ENCODE assay signal across 8 mouse cellular contexts in the genomic region with DNA sequence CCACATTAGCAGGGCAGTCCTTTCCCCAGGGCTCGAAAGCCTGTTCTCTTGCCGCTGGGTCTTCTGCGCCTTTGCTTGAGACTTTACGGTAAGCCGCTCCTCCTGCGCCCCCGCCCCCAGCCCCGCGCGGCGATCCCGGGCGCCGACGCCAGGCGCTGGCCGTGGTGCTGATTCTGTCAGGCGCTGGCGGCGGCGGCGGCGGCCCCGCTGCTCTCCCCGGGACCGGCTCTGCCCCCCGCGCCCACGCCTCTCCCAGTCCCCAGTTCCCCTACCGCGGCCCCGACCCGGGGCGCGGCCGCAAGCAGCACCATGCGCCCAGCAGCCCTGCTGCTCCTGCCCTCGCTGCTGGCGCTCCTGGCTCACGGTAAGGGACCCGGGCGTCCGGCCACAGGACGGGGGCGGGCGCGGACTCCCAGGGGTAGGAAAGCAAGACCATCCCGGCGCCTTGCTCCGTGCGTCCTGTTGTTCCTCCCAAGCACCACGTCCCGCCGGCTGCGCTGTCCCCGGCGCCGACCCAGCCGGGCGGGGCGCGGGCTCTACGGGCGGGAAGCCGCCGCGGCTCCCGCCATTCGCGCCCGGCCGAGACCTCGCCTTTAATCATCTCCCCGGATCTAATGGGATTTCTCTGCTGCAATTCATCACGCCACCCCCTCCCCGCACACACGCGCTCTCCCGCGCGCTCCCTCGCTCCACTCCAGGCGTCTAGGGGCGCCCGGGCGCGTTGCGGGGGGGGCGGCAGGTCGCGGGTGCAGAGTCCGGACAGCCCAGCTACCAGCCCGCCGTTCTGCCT. TPM values are rescaled to one million over a fixed set of nuclear protein-coding genes. Genes with fewer than 3 reads are reported as not detected.
DNase-seq lines count a peak whose midpoint lies in the region; ATAC-seq lines count a peak whose summit lies in the region.

A gene (plus strand): TSS at position 50 of the 790 bp plus-strand sequence.

- intact Hi-C loops in left cerebral cortex, postnatal 10 days (cut with DNase I): loop anchor here (5.0 kb wide), 2 partner anchors 36 to 44 kb away; no protein-coding TSS in a partner anchor

- peak; percentile 80 for ATAC-seq in common myeloid progenitor, adult 5-6 weeks (replicated peaks; ENCODE audit: low read depth, poor library complexity, severe bottlenecking)
- peak; percentile 60 for ATAC-seq in megakaryocyte-erythroid progenitor cell, adult 5-6 weeks (replicated peaks; ENCODE audit: low FRiP score, low TSS enrichment, poor library complexity, severe bottlenecking)

- DNase-seq in adipocyte (ENCODE audit: low spot score): peak; percentile 18
- DNase-seq in gastrocnemius, postnatal 10 days: peak; percentile 89
- DNase-seq in induced T-regulatory cell, adult 2 months (ENCODE audit: low read depth): peak; percentile 77
- peak; percentile 74 to 89 for DNase-seq in left cerebral cortex, postnatal 10 days (ENCODE audit: extremely low spot score in 1 of 2, low spot score in 2 of 2)
- peak; percentile 68 to 72 for DNase-seq in right cerebral cortex, postnatal 36 days (ENCODE audit: low spot score in 2 of 2)
- peak; percentile 78 for DNase-seq in urinary bladder, postnatal 25 days (ENCODE audit: low spot score)

RNA-seq across cellular contexts. Expression of the gene that starts here (rescaled TPM):
- total RNA-seq in common myeloid progenitor, adult 5-6 weeks (2017): not detected in 2 replicates
- total RNA-seq in gastrocnemius, postnatal 10 days (2021): under 1 TPM; 0.54 to 0.70 TPM
- 100 to 1,000 TPM; 226 to 231 TPM for total RNA-seq in left cerebral cortex, postnatal 10 days (2021)
- not detected in 2 replicates for total RNA-seq in megakaryocyte-erythroid progenitor cell, adult 5-6 weeks (2014; fragmentation: Nextera tagmentation)
- not detected in 2 replicates for total RNA-seq in megakaryocyte-erythroid progenitor cell, adult 5-6 weeks (2017)

Comparison
In these comparisons a context has a peak if more than half of its experiments do, and no peak if none do; other contexts are left out.
1. Peak in every context shown above with its lines: DNase-seq and ATAC-seq.
2. RNA of the gene that starts here (total RNA-seq): 226 to 231 TPM in left cerebral cortex, postnatal 10 days; 0.54 to 0.70 TPM in gastrocnemius, postnatal 10 days, not detected in common myeloid progenitor, adult 5-6 weeks and not detected in megakaryocyte-erythroid progenitor cell, adult 5-6 weeks; every median in the first group is over 100 times any median in the second.
3. Peak in ATAC-seq in common myeloid progenitor, adult 5-6 weeks; RNA of the gene not detected or under 1 TPM.
4. Peak in DNase-seq in gastrocnemius, postnatal 10 days; RNA of the gene not detected or under 1 TPM.
5. Peak in ATAC-seq in megakaryocyte-erythroid progenitor cell, adult 5-6 weeks; RNA of the gene not detected or under 1 TPM.
6. DNase-seq: peak in every context shown above with its lines; median percentile 89 in gastrocnemius, postnatal 10 days; 82 in left cerebral cortex, postnatal 10 days; 78 in urinary bladder, postnatal 25 days; 77 in induced T-regulatory cell, adult 2 months; 70 in right cerebral cortex, postnatal 36 days; 18 in adipocyte.